Mouse (Mus musculus) midbrain, embryonic 14.5 days (tissue): Measurements from ENCODE around the gene Olfr1241. TPM values are rescaled to one million over a fixed set of nuclear protein-coding genes. Genes with fewer than 3 reads are reported as not detected.

ENCODE experiments used
- ATAC-seq: fragments of 200-750 bp; cut with Nextera tagmentation; 2 replicates; pipeline ENCODE4 v1.8.0; 2017; ENCODE audit warnings: moderate number of reproducible peaks, moderate library complexity; ENCODE audit not compliant: low FRiP score, low TSS enrichment
- DNase-seq: peaks from one replicate; pipeline ENCODE4 v3.0.0-alpha.2; 2015
- H3K27ac ChIP-seq: fragments of 300-500 bp; sonication (generic); replicated peaks from 2 replicates; pipeline ENCODE4 v1.5.1; 2014; ENCODE audit warnings: mild to moderate bottlenecking, low read depth, low read length, moderate library complexity
- H3K27me3 ChIP-seq: fragments of 300-500 bp; sonication (generic); 2 replicates; pipeline ENCODE4 v1.6.1; 2014; ENCODE audit warnings: low read length, control low read depth, mixed read lengths; ENCODE audit not compliant: control insufficient read depth, insufficient read depth
- H3K36me3 ChIP-seq: fragments of 300-500 bp; sonication (generic); 2 replicates; pipeline ENCODE4 v1.6.1; 2014; ENCODE audit warnings: low read length, control low read depth; ENCODE audit not compliant: control insufficient read depth, insufficient read depth
- H3K4me1 ChIP-seq: fragments of 300-500 bp; sonication (generic); 2 replicates; pipeline ENCODE4 v1.6.1; 2014; ENCODE audit warnings: mild to moderate bottlenecking, antibody characterized with exemption, low read length, control low read depth; ENCODE audit not compliant: control insufficient read depth, insufficient read depth
- H3K4me2 ChIP-seq: fragments of 300-500 bp; sonication (generic); 2 replicates; pipeline ENCODE4 v1.6.1; 2014; ENCODE audit warnings: mild to moderate bottlenecking, low read length, moderate library complexity
- H3K4me3 ChIP-seq: fragments of 300-500 bp; sonication (generic); replicated peaks from 2 replicates; pipeline ENCODE4 v1.5.1; 2014; ENCODE audit warnings: low read depth, low read length
- H3K9ac ChIP-seq: fragments of 300-500 bp; sonication (generic); replicated peaks from 2 replicates; pipeline ENCODE4 v1.6.1; 2014; ENCODE audit warnings: mild to moderate bottlenecking, low read length, moderate library complexity
- H3K9me3 ChIP-seq: fragments of 300-500 bp; sonication (generic); 2 replicates; pipeline ENCODE4 v1.6.1; 2016; ENCODE audit warnings: low read length, control low read depth, mixed read lengths; ENCODE audit not compliant: control insufficient read depth
- WGBS: fragments of 180-500 bp; shearing (Covaris S2); extraction: QIAGEN DNeasy Blood & Tissue Kit; methylation state at CpG from one replicate; pipeline ENCODE4 v1.1.7; 2014; 5-methylcytosine and 5-hydroxymethylcytosine counted together
- polyA plus RNA-seq: library from polyadenylated mRNA; unstranded; fragments of >200 nt; fragmentation: Nextera tagmentation; extraction: Ambion mirVana; gene quantifications from 2 replicates; pipeline ENCODE4 v1.2.1, GENCODE M21; 2014

Gene Olfr1241
- not detected in 2 replicates for polyA plus RNA-seq

- DNase-seq (no peak), ATAC-seq (no peak)
- H3K4me3 ChIP-seq = no peak within 1 kb of the TSS
- no peaks in the 10 kb centered on the region for H3K4me1 ChIP-seq
- no peak within 1 kb of the TSS for H3K27ac ChIP-seq
- H3K36me3 ChIP-seq = no peaks in the 10 kb centered on the region
- H3K4me2 ChIP-seq = no peak within 1 kb of the TSS
- no peak within 1 kb of the TSS for H3K9ac ChIP-seq
- no peaks in the 10 kb centered on the region for H3K27me3 ChIP-seq
- H3K9me3 ChIP-seq = no peaks in the 10 kb centered on the region
Measured at GRCm38 (mm10) chr2:89487026-89487425, at the start of gene Olfr1241. Gene Olfr1241, minus strand, starts transcription at chr2:89487126.

DNA sequence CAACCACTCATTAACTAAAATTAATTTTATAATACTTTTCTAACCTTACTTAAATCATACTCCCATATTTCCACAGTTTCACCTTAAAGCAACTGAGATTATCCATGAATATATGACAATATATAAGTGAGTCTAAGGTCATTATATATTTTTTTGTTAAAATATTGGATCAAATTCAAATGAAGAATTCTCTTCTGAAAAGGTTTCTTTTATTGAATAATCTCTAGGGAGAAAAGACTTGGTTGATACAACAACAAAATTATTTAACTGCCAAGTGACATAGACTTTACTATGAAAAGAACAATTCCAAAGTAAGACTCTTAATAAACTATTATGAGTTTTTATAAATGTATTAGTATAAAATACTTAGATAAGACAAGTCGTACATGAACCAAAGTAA lies 44.5 kb upstream of the Olfr1241 start, which contains the start of gene Olfr1243:
Gene Olfr1243, minus strand, starts transcription at position 101 of the 400 bp plus-strand sequence.
- WGBS = 93% methylated on average over 1 of the region's 1 CpGs
- Histone ChIP-seq H3K4me3 (no peak within 1 kb of the TSS), H3K4me2 (no peak within 1 kb of the TSS), H3K36me3 (no peaks in the 10 kb centered on the region), H3K4me1 (no peaks in the 10 kb centered on the region), H3K27me3 (no peaks in the 10 kb centered on the region), H3K27ac (no peak within 1 kb of the TSS), H3K9ac (no peak within 1 kb of the TSS), H3K9me3 (no peaks in the 10 kb centered on the region)
- ATAC-seq = no peak
- DNase-seq = no peak

- no peak for DNase-seq
- Histone ChIP-seq H3K4me3 (no peak within 1 kb of the TSS), H3K9me3 (no peaks in the 10 kb centered on the region), H3K9ac (no peak within 1 kb of the TSS), H3K4me1 (no peaks in the 10 kb centered on the region), H3K4me2 (no peak within 1 kb of the TSS), H3K27me3 (no peaks in the 10 kb centered on the region), H3K36me3 (no peaks in the 10 kb centered on the region), H3K27ac (no peak within 1 kb of the TSS)
- 91% methylated on average over 1 of the region's 1 CpGs for WGBS
- ATAC-seq = no peak
Measured at GRCm38 (mm10) chr2:89498235-89498634, 11.3 kb upstream of the Olfr1241 start, which contains the start of gene Olfr1242. Gene Olfr1242, minus strand, starts transcription at chr2:89498335.

DNA sequence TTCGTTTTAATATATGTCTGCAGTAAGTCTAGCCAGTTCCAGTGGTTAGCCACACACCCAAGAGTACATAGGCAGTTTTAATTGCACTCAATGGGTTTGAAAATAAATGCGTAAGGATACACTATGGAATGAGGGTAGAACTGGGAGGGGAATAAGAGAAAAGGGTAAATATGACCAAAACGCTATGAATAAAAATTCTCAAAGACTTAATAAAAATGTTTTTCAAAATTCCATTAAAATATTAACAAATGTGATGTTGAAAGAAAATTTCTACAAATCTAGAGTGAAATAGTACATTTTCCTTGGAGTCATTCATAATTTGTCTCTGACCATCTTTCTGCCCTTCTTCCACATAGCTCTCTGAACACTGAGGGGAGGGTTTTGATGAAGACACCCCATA lies 44.0 kb downstream of the Olfr1241 start, which contains the start of gene Olfr1240:
Gene Olfr1240, minus strand, starts transcription at position 101 of the 400 bp plus-strand sequence.
- no peak within 1 kb of the TSS for H3K27ac ChIP-seq
- H3K36me3 ChIP-seq = no peaks in the 10 kb centered on the region
- H3K4me3 ChIP-seq = no peak within 1 kb of the TSS
- no peak within 1 kb of the TSS for H3K4me2 ChIP-seq
- H3K27me3 ChIP-seq = no peaks in the 10 kb centered on the region
- WGBS = 86% methylated on average over 3 of the region's 3 CpGs
- no peaks in the 10 kb centered on the region for H3K4me1 ChIP-seq
- no peak for ATAC-seq
- DNase-seq = no peak
- no peak within 1 kb of the TSS for H3K9ac ChIP-seq
- H3K9me3 ChIP-seq = no peaks in the 10 kb centered on the region

Other genes starting within 250 kb of the Olfr1241 start
- gene Olfr1228, start 233.1 kb downstream of the Olfr1241 start, polyA plus RNA-seq = not detected in 2 replicates
- not detected in 2 replicates for gene Olfr1229, start 199.1 kb downstream of the Olfr1241 start, polyA plus RNA-seq
- not detected in 2 replicates for gene Olfr1230, start 189.9 kb downstream of the Olfr1241 start, polyA plus RNA-seq
- not detected in 2 replicates for gene Olfr1231, start 180.1 kb downstream of the Olfr1241 start, polyA plus RNA-seq
- not detected in 2 replicates for gene Olfr1232, start 157.5 kb downstream of the Olfr1241 start, polyA plus RNA-seq
- not detected in 2 replicates for gene Olfr1233, start 144.7 kb downstream of the Olfr1241 start, polyA plus RNA-seq
- gene Olfr1234, start 122.3 kb downstream of the Olfr1241 start, polyA plus RNA-seq = not detected in 2 replicates
- not detected in 2 replicates for gene Olfr1238, start 77.5 kb downstream of the Olfr1241 start, polyA plus RNA-seq
- not detected in 2 replicates for gene Olfr1239, start 66.7 kb downstream of the Olfr1241 start, polyA plus RNA-seq
- gene Olfr1240, start 44.1 kb downstream of the Olfr1241 start, polyA plus RNA-seq = not detected in 2 replicates
- not detected in 2 replicates for gene Olfr1242, start 11.2 kb upstream of the Olfr1241 start, polyA plus RNA-seq
- not detected in 2 replicates for gene Olfr1243, start 44.4 kb upstream of the Olfr1241 start, polyA plus RNA-seq
- gene Olfr1245, start 91.3 kb upstream of the Olfr1241 start, polyA plus RNA-seq = not detected in 2 replicates
- not detected in 2 replicates for gene Olfr1246, start 106.0 kb upstream of the Olfr1241 start, polyA plus RNA-seq
- gene Olfr1247, start 127.0 kb upstream of the Olfr1241 start, polyA plus RNA-seq = not detected in 2 replicates
- not detected in 2 replicates for gene Olfr1248, start 131.1 kb upstream of the Olfr1241 start, polyA plus RNA-seq
- gene Olfr1249, start 147.9 kb upstream of the Olfr1241 start, polyA plus RNA-seq = not detected in 2 replicates
- not detected in 2 replicates for gene Olfr1250, start 174.3 kb upstream of the Olfr1241 start, polyA plus RNA-seq
- not detected in 2 replicates for gene Olfr1251, start 184.8 kb upstream of the Olfr1241 start, polyA plus RNA-seq
- not detected in 2 replicates for gene Olfr1252, start 237.9 kb upstream of the Olfr1241 start, polyA plus RNA-seq